Mouse (Mus musculus) central nervous system, embryonic 14 days (tissue): ENCODE results near the gene Hoxc13. TPM values are rescaled to one million over a fixed set of nuclear protein-coding genes. Genes with fewer than 3 reads are reported as not detected.

ENCODE experiments used
- polyA plus RNA-seq: library from polyadenylated mRNA; depleted of rRNA; stranded (reverse); fragments of >200 nt; gene quantifications from 2 replicates; pipeline ENCODE4 v1.2.3, GENCODE M21; 2012; rRNA removed

Hoxc13 gene
- 0.05 and 0.14 TPM in 2 replicates for polyA plus RNA-seq

DNA sequence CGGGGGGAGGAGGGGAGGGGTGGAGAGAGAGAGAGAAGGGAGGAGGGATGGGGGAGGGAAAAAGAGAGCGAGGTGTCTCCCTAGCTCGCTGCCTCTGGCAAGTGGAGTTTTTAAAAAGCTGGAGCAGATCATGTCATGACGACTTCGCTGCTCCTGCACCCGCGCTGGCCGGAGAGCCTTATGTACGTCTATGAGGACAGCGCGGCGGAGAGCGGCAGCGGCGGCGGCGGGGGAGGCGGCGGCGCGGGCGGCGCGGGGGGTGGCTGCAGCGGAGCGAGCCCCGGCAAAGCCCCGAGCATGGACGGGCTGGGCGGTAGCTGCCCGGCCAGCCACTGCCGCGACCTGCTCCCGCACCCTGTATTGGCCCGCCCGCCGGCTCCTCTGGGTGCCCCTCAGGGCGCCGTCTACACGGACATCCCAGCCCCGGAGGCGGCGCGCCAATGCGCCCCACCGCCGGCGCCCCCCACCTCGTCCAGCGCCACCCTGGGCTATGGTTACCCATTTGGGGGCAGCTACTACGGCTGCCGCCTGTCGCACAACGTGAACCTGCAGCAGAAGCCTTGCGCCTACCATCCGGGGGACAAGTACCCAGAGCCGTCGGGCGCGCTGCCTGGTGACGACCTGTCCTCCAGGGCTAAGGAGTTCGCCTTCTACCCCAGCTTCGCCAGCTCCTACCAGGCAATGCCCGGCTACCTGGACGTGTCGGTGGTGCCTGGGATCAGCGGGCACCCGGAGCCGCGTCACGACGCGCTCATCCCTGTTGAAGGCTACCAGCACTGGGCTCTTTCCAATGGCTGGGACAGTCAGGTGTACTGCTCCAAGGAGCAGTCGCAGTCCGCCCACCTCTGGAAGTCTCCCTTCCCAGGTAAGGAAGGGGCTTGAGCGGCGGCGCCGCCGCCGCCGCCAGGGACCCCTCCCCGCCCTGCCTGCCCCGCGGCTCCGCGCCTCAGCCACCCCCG, at the start of gene Hoxc13:
Gene Hoxc13 (plus strand): TSS at position 51 of the 959 bp plus-strand sequence.

DNA sequence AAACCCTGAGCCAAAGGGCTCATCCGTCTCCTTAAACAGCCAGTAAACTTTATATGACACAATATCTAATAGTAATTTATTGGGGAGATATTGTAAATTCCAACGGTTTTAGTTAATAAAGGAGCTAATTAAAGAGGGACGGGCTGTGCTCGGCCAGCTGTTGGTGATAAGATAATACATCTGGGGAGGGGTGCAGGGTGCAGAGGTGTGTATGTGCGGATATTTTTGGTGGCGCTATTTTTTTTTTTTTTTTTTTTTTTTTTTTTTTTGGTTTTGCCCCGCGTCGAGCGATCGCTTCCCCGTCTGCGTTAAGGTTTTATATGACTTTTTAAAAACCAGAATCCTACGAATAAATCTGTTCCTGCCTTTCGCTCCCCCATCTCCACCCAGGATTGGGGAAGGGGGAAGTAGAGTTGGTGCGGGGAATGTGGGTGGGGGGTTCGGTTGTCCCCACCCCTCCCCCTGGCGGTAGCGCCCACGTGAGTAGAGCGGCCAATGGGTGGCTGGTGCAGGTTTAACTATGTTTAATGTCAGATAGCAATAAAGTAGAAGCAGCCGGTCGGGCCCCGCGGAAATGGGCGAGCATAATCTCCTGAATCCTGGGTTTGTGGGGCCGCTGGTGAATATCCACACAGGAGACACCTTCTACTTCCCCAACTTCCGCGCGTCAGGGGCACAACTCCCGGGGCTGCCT, 15.5 kb downstream of the Hoxc13 start, which contains the start of gene Hoxc12:
Gene Hoxc12 (plus strand): TSS at position 479 of the 694 bp plus-strand sequence.

DNA sequence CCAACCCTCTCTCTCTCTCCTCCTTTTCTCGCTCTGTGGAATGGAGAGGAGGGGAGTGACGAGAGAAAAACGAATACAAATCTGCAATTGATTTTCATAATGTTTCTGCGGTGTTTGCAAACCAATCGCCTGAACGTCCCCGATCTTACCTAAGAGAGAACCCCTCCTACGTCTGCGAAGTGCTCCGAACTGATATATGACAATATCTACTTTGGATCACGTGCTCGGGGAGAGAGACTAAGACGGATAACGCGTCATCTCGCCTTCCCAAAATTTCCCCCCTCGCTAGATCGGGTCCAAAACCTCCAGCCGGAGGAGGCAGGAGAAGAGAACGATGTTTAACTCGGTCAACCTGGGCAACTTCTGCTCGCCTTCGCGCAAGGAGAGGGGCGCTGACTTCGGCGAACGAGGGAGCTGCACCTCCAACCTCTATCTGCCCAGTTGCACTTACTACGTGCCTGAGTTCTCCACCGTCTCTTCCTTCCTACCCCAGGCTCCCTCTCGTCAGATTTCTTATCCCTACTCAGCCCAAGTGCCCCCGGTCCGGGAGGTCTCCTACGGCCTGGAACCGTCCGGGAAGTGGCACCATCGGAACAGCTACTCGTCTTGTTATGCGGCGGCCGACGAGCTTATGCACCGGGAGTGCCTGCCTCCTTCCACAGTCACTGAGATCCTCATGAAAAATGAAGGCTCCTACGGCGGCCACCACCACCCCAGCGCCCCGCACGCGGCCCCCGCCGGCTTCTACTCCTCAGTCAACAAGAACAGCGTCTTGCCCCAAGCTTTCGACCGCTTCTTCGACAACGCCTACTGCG, 33.5 kb downstream of the Hoxc13 start, which contains the start of gene Hoxc11:
Gene Hoxc11 (plus strand): TSS at position 236 of the 815 bp plus-strand sequence.

DNA sequence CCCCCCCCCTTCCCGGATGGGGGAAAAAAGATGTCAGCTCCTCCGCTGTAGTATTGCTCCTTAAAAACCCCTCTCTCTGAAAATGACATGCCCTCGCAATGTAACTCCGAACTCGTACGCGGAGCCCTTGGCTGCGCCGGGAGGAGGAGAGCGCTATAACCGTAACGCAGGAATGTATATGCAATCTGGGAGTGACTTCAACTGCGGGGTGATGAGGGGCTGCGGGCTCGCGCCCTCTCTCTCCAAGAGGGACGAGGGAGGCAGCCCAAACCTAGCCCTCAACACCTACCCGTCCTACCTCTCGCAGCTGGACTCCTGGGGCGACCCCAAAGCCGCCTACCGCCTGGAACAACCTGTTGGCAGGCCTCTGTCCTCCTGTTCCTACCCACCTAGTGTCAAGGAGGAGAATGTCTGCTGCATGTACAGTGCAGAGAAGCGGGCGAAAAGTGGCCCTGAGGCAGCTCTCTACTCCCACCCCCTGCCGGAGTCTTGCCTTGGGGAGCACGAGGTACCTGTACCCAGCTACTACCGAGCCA, 45.9 kb downstream of the Hoxc13 start, which contains the start of gene Hoxc10:
Gene Hoxc10 (plus strand): TSS at position 21 of the 536 bp plus-strand sequence.

DNA sequence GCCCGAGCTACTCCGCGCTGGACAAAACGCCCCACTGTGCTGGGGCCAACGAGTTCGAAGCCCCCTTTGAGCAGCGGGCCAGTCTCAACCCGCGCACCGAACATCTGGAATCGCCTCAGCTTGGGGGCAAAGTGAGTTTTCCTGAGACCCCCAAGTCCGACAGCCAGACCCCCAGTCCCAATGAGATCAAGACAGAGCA, 46.3 kb downstream of the Hoxc13 start, which contains the start of gene Hoxc5:
Gene Hoxc5 (plus strand): TSS at position 132 of the 199 bp plus-strand sequence.

DNA sequence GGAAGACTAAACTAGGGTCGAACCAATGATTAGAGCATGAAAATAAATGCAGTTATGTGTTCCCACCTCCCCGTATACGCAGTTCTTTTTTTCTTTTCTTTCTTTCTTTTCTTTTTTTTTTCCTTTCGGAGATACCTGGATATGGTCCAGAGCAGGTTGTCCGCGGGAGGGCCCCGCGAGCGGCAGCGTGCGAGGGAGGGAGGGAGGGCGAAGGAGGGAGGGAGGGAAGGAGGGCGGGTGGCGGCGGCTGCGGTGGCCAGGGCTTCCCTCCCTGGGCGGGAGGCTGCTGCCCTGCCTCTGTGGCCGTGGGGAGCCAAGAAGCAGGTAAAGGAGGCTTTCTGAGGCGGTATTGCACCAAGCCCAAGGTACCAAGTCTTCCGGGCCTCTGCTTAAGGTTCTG, 55.3 kb downstream of the Hoxc13 start, which contains the start of gene Hoxc9:
Gene Hoxc9 (plus strand): TSS at position 269 of the 400 bp plus-strand sequence.

Other genes starting within 250 kb of the Hoxc13 start
- 497 and 578 TPM in 2 replicates for gene Atp5g2, start 248.8 kb upstream of the Hoxc13 start, polyA plus RNA-seq
- gene Calcoco1, start 198.9 kb upstream of the Hoxc13 start, polyA plus RNA-seq: 55.2 and 56.8 TPM in 2 replicates
- not detected in 2 replicates for gene Hoxc12, start 15.7 kb downstream of the Hoxc13 start, polyA plus RNA-seq
- not detected in 2 replicates for gene Hoxc11, start 33.3 kb downstream of the Hoxc13 start, polyA plus RNA-seq
- gene Hoxc10, start 45.7 kb downstream of the Hoxc13 start, polyA plus RNA-seq: not detected in 2 replicates
- gene Hoxc5, start 46.3 kb downstream of the Hoxc13 start, polyA plus RNA-seq: 5.6 and 6.4 TPM in 2 replicates
- 0.37 TPM in 1 of 2 replicates, not detected in the other for gene Hoxc9, start 55.3 kb downstream of the Hoxc13 start, polyA plus RNA-seq
- gene Hoxc8, start 69.5 kb downstream of the Hoxc13 start, polyA plus RNA-seq: 5.9 TPM in 1 of 2 replicates, not detected in the other
- gene Hoxc6, start 77.2 kb downstream of the Hoxc13 start, polyA plus RNA-seq: 1.6 and 13.9 TPM in 2 replicates
- 10.7 and 10.8 TPM in 2 replicates for gene Hoxc4, start 97.8 kb downstream of the Hoxc13 start, polyA plus RNA-seq
- gene Smug1, start 246.0 kb downstream of the Hoxc13 start, polyA plus RNA-seq: 29.9 and 35.9 TPM in 2 replicates